Mouse (Mus musculus) midbrain, postnatal 0 days (tissue): ENCODE measurements around the gene Baiap2l2. TPM values are rescaled to one million over a fixed set of nuclear protein-coding genes. Genes with fewer than 3 reads are reported as not detected.

Source experiments
- ATAC-seq: fragments of 200-750 bp; cut with Nextera tagmentation; 2 replicates; pipeline ENCODE4 v1.8.0; 2017; ENCODE audit warnings: moderate number of reproducible peaks, mild to moderate bottlenecking, moderate TSS enrichment, moderate library complexity; ENCODE audit not compliant: low FRiP score
- DNase-seq: peaks from one replicate; pipeline ENCODE4 v3.0.0-alpha.2; 2015; ENCODE audit warnings: low spot score
- H3K27ac ChIP-seq: fragments of 300-500 bp; sonication (generic); 2 replicates; pipeline ENCODE4 v1.5.1; 2014; ENCODE audit warnings: low read depth, mild to moderate bottlenecking, low read length, mixed read lengths
- H3K27me3 ChIP-seq: fragments of 300-500 bp; sonication (generic); 2 replicates; pipeline ENCODE4 v1.6.1; 2014; ENCODE audit warnings: low read length, control low read depth, mixed read lengths; ENCODE audit not compliant: insufficient read depth
- H3K36me3 ChIP-seq: fragments of 300-500 bp; sonication (generic); 2 replicates; pipeline ENCODE4 v1.6.1; 2014; ENCODE audit warnings: low read length, control low read depth, mixed read lengths; ENCODE audit not compliant: insufficient read depth
- H3K4me1 ChIP-seq: fragments of 300-500 bp; sonication (generic); 2 replicates; pipeline ENCODE4 v1.6.1; 2014; ENCODE audit warnings: mild to moderate bottlenecking, control low read depth, antibody characterized with exemption, low read length, mixed read lengths; ENCODE audit not compliant: insufficient read depth
- H3K4me2 ChIP-seq: fragments of 300-500 bp; sonication (generic); 2 replicates; pipeline ENCODE4 v1.6.1; 2014; ENCODE audit warnings: low read depth, mild to moderate bottlenecking, low read length, mixed read lengths; ENCODE audit not compliant: poor library complexity, severe bottlenecking
- H3K4me3 ChIP-seq: fragments of 300-500 bp; sonication (generic); 2 replicates; pipeline ENCODE4 v1.5.1; 2014; ENCODE audit warnings: low read depth, mild to moderate bottlenecking, low read length, moderate library complexity
- H3K9ac ChIP-seq: fragments of 300-500 bp; sonication (generic); replicated peaks from 2 replicates; pipeline ENCODE4 v1.6.1; 2014; ENCODE audit warnings: mild to moderate bottlenecking, low read length, moderate library complexity, mixed read lengths; ENCODE audit not compliant: poor library complexity, severe bottlenecking
- H3K9me3 ChIP-seq: fragments of 300-500 bp; sonication (generic); 2 replicates; pipeline ENCODE4 v1.6.1; 2016; ENCODE audit warnings: low read length, control low read depth
- CTCF ChIP-seq: IDR thresholded peaks from 2 replicates; pipeline ENCODE4 v1.5.1; 2016; ENCODE audit warnings: antibody characterized with exemption, mild to moderate bottlenecking
- WGBS: fragments of 180-500 bp; shearing (Covaris S2); extraction: QIAGEN DNeasy Blood & Tissue Kit; methylation state at CpG from one replicate; pipeline ENCODE4 v1.1.7; 2014; 5-methylcytosine and 5-hydroxymethylcytosine counted together
- polyA plus RNA-seq: library from polyadenylated mRNA; unstranded; fragments of >200 nt; fragmentation: Nextera tagmentation; extraction: Ambion mirVana; gene quantifications from 2 replicates; pipeline ENCODE4 v1.2.1, GENCODE M21; 2015
- total RNA-seq: library from RNA; depleted of rRNA; stranded (reverse); fragments of >200 nt; gene quantifications from 2 replicates; pipeline ENCODE4 v1.2.3, GENCODE M21; 2014

Gene Baiap2l2
- total and polyA plus RNA-seq, 2 experiments from 2014 or later, result 3.1 to 8.5 TPM

- Histone ChIP-seq H3K9me3 (no peaks in the 10 kb centered on the region), H3K27ac (no peak overlapping the region), H3K4me3 (no peak overlapping the region), H3K4me2 (no peak overlapping the region), H3K4me1 (no peaks in the 10 kb centered on the region), H3K27me3 (no peaks in the 10 kb centered on the region), H3K36me3 (peaks cover 10% of the 10 kb centered on the region; the same call in 1 of the 2 replicates), H3K9ac (no peak overlapping the region)
- no peak for ATAC-seq
- WGBS, result 67% methylated on average over 4 of the region's 4 CpGs
- no peak for TF ChIP-seq CTCF
- no peak for DNase-seq
Measured at GRCm38 (mm10) chr15:79307861-79308260, 22.5 kb upstream of the Baiap2l2 start.

GRCm38 (mm10) chr15:79306043-79306637 lies 20.8 kb upstream of the Baiap2l2 start:
- no peak for DNase-seq
- Histone ChIP-seq H3K9me3 (no peaks in the 10 kb centered on the region), H3K4me2 (no peak overlapping the region), H3K27ac (no peak overlapping the region), H3K36me3 (peaks cover 7% of the 10 kb centered on the region; the same call in 1 of the 2 replicates), H3K9ac (no peak overlapping the region), H3K4me3 (no peak overlapping the region), H3K4me1 (no peaks in the 10 kb centered on the region), H3K27me3 (no peaks in the 10 kb centered on the region)
- 78% methylated on average over 23 of the region's 23 CpGs for WGBS
- no peak for TF ChIP-seq CTCF
- ATAC-seq, result no peak

- 54% methylated on average over 4 of the region's 5 CpGs for WGBS
- ATAC-seq, result no peak
- no peak for TF ChIP-seq CTCF
Measured at GRCm38 (mm10) chr15:79304832-79305231, 19.5 kb upstream of the Baiap2l2 start.

GRCm38 (mm10) chr15:79303725-79304124 lies 18.4 kb upstream of the Baiap2l2 start:
- Histone ChIP-seq H3K4me3 (no peak overlapping the region), H3K36me3 (peaks cover 7% of the 10 kb centered on the region; the same call in 1 of the 2 replicates), H3K9ac (no peak overlapping the region), H3K4me1 (no peaks in the 10 kb centered on the region), H3K9me3 (no peaks in the 10 kb centered on the region), H3K27me3 (no peaks in the 10 kb centered on the region), H3K27ac (no peak overlapping the region), H3K4me2 (no peak overlapping the region)
- WGBS, result 91% methylated on average over 8 of the region's 8 CpGs
- TF ChIP-seq CTCF, result no peak
- DNase-seq, result no peak
- no peak for ATAC-seq

More at GRCm38 (mm10) chr15:79304832-79305231, 19.5 kb upstream of the Baiap2l2 start:
- no peaks in the 10 kb centered on the region for H3K27me3 ChIP-seq
- H3K36me3 ChIP-seq, result peaks cover 8% of the 10 kb centered on the region; the same call in 1 of the 2 replicates
- H3K4me2 ChIP-seq, result no peak overlapping the region
- DNase-seq, result no peak
- no peak overlapping the region for H3K4me3 ChIP-seq
- no peak overlapping the region for H3K9ac ChIP-seq
- H3K9me3 ChIP-seq, result no peaks in the 10 kb centered on the region
- H3K27ac ChIP-seq, result no peak overlapping the region
- no peaks in the 10 kb centered on the region for H3K4me1 ChIP-seq

- H3K9me3 ChIP-seq, result no peaks in the 10 kb centered on the region
- H3K9ac ChIP-seq, result no peak overlapping the region
- H3K4me1 ChIP-seq, result no peaks in the 10 kb centered on the region
- DNase-seq (no peak), ATAC-seq (no peak)
- H3K4me2 ChIP-seq, result no peak overlapping the region
- H3K4me3 ChIP-seq, result no peak overlapping the region
- H3K27me3 ChIP-seq, result no peaks in the 10 kb centered on the region
- no peak overlapping the region for H3K27ac ChIP-seq
- H3K36me3 ChIP-seq, result 0 out of 2 replicates have a peak, but pooled peaks cover 3% of the 10 kb centered on the region
- 90% methylated on average over 2 of the region's 2 CpGs for WGBS
- no peak for TF ChIP-seq CTCF
Measured at GRCm38 (mm10) chr15:79299563-79300155, 14.3 kb upstream of the Baiap2l2 start.

GRCm38 (mm10) chr15:79298553-79298952 lies 13.2 kb upstream of the Baiap2l2 start:
- ATAC-seq, result no peak

More at GRCm38 (mm10) chr15:79298553-79298952, 13.2 kb upstream of the Baiap2l2 start:
- Histone ChIP-seq H3K27me3 (no peaks in the 10 kb centered on the region), H3K36me3 (0 out of 2 replicates have a peak, but pooled peaks cover 3% of the 10 kb centered on the region), H3K9me3 (no peaks in the 10 kb centered on the region), H3K4me1 (no peaks in the 10 kb centered on the region), H3K4me3 (no peak overlapping the region), H3K27ac (no peak overlapping the region), H3K4me2 (no peak overlapping the region), H3K9ac (no peak overlapping the region)
- 85% methylated on average over 6 of the region's 6 CpGs for WGBS
- no peak for TF ChIP-seq CTCF
- no peak for DNase-seq
